Mouse (Mus musculus): ENCODE data around the gene Hbs1l.

- TF ChIP-seq CTCF (IDR thresholded peaks at IDR 0.05; ENCODE audit: low read depth, low read length) (no peak), POLR2A (IDR thresholded peaks at IDR 0.05; ENCODE audit: extremely low read depth, insufficient read depth, low read length) (no peak)
These were observed 56.0 kb downstream of the Hbs1l start for GRCm38 (mm10) chr10:21351766-21352165.

Data from liver, adult 2 months (tissue).